Mouse (Mus musculus): ENCODE measurements around the gene Phf1. TPM values are rescaled to one million over a fixed set of nuclear protein-coding genes. Genes with fewer than 3 reads are reported as not detected.

Phf1 gene
- polyA plus RNA-seq, 1 experiment = 18.8 TPM

- no peak for TF ChIP-seq GATA1 (IDR thresholded peaks at IDR 0.05; ENCODE audit: low read length)
Measured at GRCm38 (mm10) chr17:26961572-26962240, 28.9 kb downstream of the Phf1 start.

GRCm38 (mm10) chr17:26966993-26967392 lies 34.1 kb downstream of the Phf1 start:
- no peak for TF ChIP-seq GATA1 (IDR thresholded peaks at IDR 0.05; ENCODE audit: low read length)

GRCm38 (mm10) chr17:26967477-26967876 lies 34.6 kb downstream of the Phf1 start:
- no peak for TF ChIP-seq GATA1 (IDR thresholded peaks at IDR 0.05; ENCODE audit: low read length)

GRCm38 (mm10) chr17:26968200-26968611 lies 35.4 kb downstream of the Phf1 start:
- TF ChIP-seq GATA1 (IDR thresholded peaks at IDR 0.05; ENCODE audit: low read length) = no peak

- TF ChIP-seq GATA1 (IDR thresholded peaks at IDR 0.05; ENCODE audit: low read length) = no peak
Measured at GRCm38 (mm10) chr17:26969257-26969656, 36.4 kb downstream of the Phf1 start.

GRCm38 (mm10) chr17:26970221-26970620 lies 37.4 kb downstream of the Phf1 start:
- TF ChIP-seq GATA1 (IDR thresholded peaks at IDR 0.05; ENCODE audit: low read length) = no peak

- TF ChIP-seq GATA1 (IDR thresholded peaks at IDR 0.05; ENCODE audit: low read length) = no peak
Measured at GRCm38 (mm10) chr17:26971247-26971905, 38.5 kb downstream of the Phf1 start.

- no peak for TF ChIP-seq GATA1 (IDR thresholded peaks at IDR 0.05; ENCODE audit: low read length)
Measured at GRCm38 (mm10) chr17:26972107-26972506, 39.3 kb downstream of the Phf1 start.

GRCm38 (mm10) chr17:26972703-26973574 lies 40.1 kb downstream of the Phf1 start, which contains the start of gene Zbtb9:
Gene Zbtb9 (plus strand): TSS chr17:26973167.
- no peak for TF ChIP-seq GATA1 (IDR thresholded peaks at IDR 0.05; ENCODE audit: low read length)

- TF ChIP-seq GATA1 (IDR thresholded peaks at IDR 0.05; ENCODE audit: low read length) = no peak
Measured at GRCm38 (mm10) chr17:26974547-26974946, 41.7 kb downstream of the Phf1 start.

GRCm38 (mm10) chr17:26975415-26975814 lies 42.6 kb downstream of the Phf1 start:
- TF ChIP-seq GATA1 (IDR thresholded peaks at IDR 0.05; ENCODE audit: low read length) = no peak

- TF ChIP-seq GATA1 (IDR thresholded peaks at IDR 0.05; ENCODE audit: low read length) = no peak
Measured at GRCm38 (mm10) chr17:26979426-26979825, 46.6 kb downstream of the Phf1 start.

- no peak for TF ChIP-seq GATA1 (IDR thresholded peaks at IDR 0.05; ENCODE audit: low read length)
Measured at GRCm38 (mm10) chr17:26981050-26981449, 48.2 kb downstream of the Phf1 start.

GRCm38 (mm10) chr17:26983382-26983781 lies 50.5 kb downstream of the Phf1 start:
- no peak for TF ChIP-seq GATA1 (IDR thresholded peaks at IDR 0.05; ENCODE audit: low read length)

GRCm38 (mm10) chr17:26985503-26986179 lies 52.8 kb downstream of the Phf1 start:
- TF ChIP-seq GATA1 (IDR thresholded peaks at IDR 0.05; ENCODE audit: low read length) = no peak

Other genes with a start within 250 kb of the Phf1 start
- gene Crebrf, start 217.4 kb upstream of the Phf1 start, polyA plus RNA-seq (2012) = 1.6 and 1.7 TPM in 2 replicates
- 27.5 and 34.4 TPM in 2 replicates for gene Bnip1, start 152.0 kb upstream of the Phf1 start, polyA plus RNA-seq (2012)
- gene Nkx2-5, start 88.0 kb upstream of the Phf1 start, polyA plus RNA-seq (2012) = not detected in 2 replicates
- gene Kifc5b, start 16.0 kb upstream of the Phf1 start, polyA plus RNA-seq (2012) = 31.9 and 36.2 TPM in 2 replicates
- 473 and 542 TPM in 2 replicates for gene Cuta, start 6.5 kb downstream of the Phf1 start, polyA plus RNA-seq (2012)
- gene Syngap1, start 8.2 kb downstream of the Phf1 start, polyA plus RNA-seq (2012) = 19.3 and 20.8 TPM in 2 replicates
- gene Zbtb9, start 40.1 kb downstream of the Phf1 start, polyA plus RNA-seq (2012) = 7.7 and 12.8 TPM in 2 replicates
- 193 and 211 TPM in 2 replicates for gene Bak1, start 96.0 kb downstream of the Phf1 start, polyA plus RNA-seq (2012)
- gene Itpr3, start 124.3 kb downstream of the Phf1 start, polyA plus RNA-seq (2012) = 3.4 and 3.8 TPM in 2 replicates
- 241 and 349 TPM in 2 replicates for gene Uqcc2, start 200.9 kb downstream of the Phf1 start, polyA plus RNA-seq (2012)
- not detected in 2 replicates for gene Ip6k3, start 234.7 kb downstream of the Phf1 start, polyA plus RNA-seq (2012)